Mouse (Mus musculus) stomach, embryonic 14.5 days (tissue): ENCODE data around the gene Gpr26. TPM values are rescaled to one million over a fixed set of nuclear protein-coding genes. Genes with fewer than 3 reads are reported as not detected.

Source experiments
- ATAC-seq: fragments of 200-750 bp; cut with Nextera tagmentation; 2 replicates; pipeline ENCODE4 v1.8.0; 2017; ENCODE audit warnings: low read depth, moderate TSS enrichment; ENCODE audit not compliant: insufficient number of reproducible peaks, insufficient read depth, low FRiP score
- H3K27ac ChIP-seq: fragments of 300-500 bp; sonication (generic); 2 replicates; pipeline ENCODE4 v1.5.1; 2014; ENCODE audit warnings: mild to moderate bottlenecking, low read length, moderate library complexity, mixed read lengths
- H3K27me3 ChIP-seq: fragments of 300-500 bp; sonication (generic); 2 replicates; pipeline ENCODE4 v1.6.1; 2014; ENCODE audit warnings: low read length, control low read depth, mixed read lengths; ENCODE audit not compliant: control insufficient read depth, insufficient read depth
- H3K36me3 ChIP-seq: fragments of 300-500 bp; sonication (generic); 2 replicates; pipeline ENCODE4 v1.6.1; 2014; ENCODE audit warnings: mild to moderate bottlenecking, control low read depth, low read length, moderate library complexity, mixed read lengths; ENCODE audit not compliant: control insufficient read depth, insufficient read depth
- H3K4me1 ChIP-seq: fragments of 300-500 bp; sonication (generic); 2 replicates; pipeline ENCODE4 v1.6.1; 2014; ENCODE audit warnings: low read length, control low read depth, mixed read lengths; ENCODE audit not compliant: control insufficient read depth, insufficient read depth
- H3K4me2 ChIP-seq: fragments of 300-500 bp; sonication (generic); replicated peaks from 2 replicates; pipeline ENCODE4 v1.6.1; 2014; ENCODE audit warnings: low read depth, low read length, control low read depth
- H3K4me3 ChIP-seq: fragments of 300-500 bp; sonication (generic); 2 replicates; pipeline ENCODE4 v1.5.1; 2014; ENCODE audit warnings: low read depth, low read length, control low read depth
- H3K9ac ChIP-seq: fragments of 300-500 bp; sonication (generic); replicated peaks from 2 replicates; pipeline ENCODE4 v1.6.1; 2014; ENCODE audit warnings: low read depth, mild to moderate bottlenecking, control low read depth, low read length, moderate library complexity, mixed read lengths
- H3K9me3 ChIP-seq: fragments of 300-500 bp; sonication (generic); 2 replicates; pipeline ENCODE4 v1.6.1; 2016; ENCODE audit warnings: low read depth, low read length, control low read depth; ENCODE audit not compliant: control insufficient read depth
- WGBS: fragments of 180-500 bp; shearing (Covaris S2); extraction: QIAGEN DNeasy Blood & Tissue Kit; methylation state at CpG from one replicate; pipeline ENCODE4 v1.1.7; 2014; 5-methylcytosine and 5-hydroxymethylcytosine counted together
- polyA plus RNA-seq: library from polyadenylated mRNA; unstranded; fragments of >200 nt; fragmentation: Nextera tagmentation; extraction: Ambion mirVana; gene quantifications from 2 replicates; pipeline ENCODE4 v1.2.1, GENCODE M21; 2014

Gpr26 gene
- polyA plus RNA-seq, 1 experiment from 2014 or later = not detected

GRCm38 (mm10) chr7:131966916-131967494 is 745 bp downstream of the Gpr26 start:
- WGBS = 8% methylated on average over 54 of the region's 57 CpGs
- Histone ChIP-seq H3K9me3 (no peaks in the 10 kb centered on the region), H3K27me3 (peaks cover 37% of the 10 kb centered on the region), H3K36me3 (no peaks in the 10 kb centered on the region), H3K27ac (no peak overlapping the region), H3K4me2 (peak overlapping the region; percentile 20; the same call in 1 of the 2 replicates), H3K4me3 (no peak overlapping the region), H3K4me1 (no peaks in the 10 kb centered on the region), H3K9ac (no peak overlapping the region)
- ATAC-seq = no peak

DNA sequence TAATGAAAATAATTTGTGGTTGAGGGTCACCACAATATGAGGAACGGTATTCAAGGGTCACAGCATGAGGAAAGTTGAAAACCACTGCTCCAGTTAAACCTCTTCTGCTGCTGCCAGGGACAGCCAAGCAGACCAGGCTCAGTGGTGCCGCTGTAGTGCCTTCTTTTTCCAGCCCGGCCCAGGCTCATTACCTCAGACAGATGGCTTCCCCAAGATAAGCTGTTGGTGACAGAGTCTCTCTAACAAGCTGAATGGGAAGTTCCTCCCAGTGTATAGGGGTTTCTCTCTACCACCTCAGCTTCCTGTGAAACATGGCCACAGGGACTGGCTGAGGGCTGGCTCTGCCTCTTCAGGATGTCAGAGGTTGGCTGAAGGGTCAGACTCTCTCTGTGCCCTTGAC is 4.0 kb downstream of the Gpr26 start:
- Histone ChIP-seq H3K36me3 (no peaks in the 10 kb centered on the region), H3K4me2 (no peak overlapping the region), H3K4me3 (no peak overlapping the region), H3K9ac (no peak overlapping the region), H3K27me3 (peaks cover 32% of the 10 kb centered on the region), H3K4me1 (no peaks in the 10 kb centered on the region), H3K27ac (no peak overlapping the region), H3K9me3 (no peaks in the 10 kb centered on the region)
- no peak for ATAC-seq
- WGBS = 41% methylated on average over 3 of the region's 3 CpGs

GRCm38 (mm10) chr7:131975867-131976266 is 9.6 kb downstream of the Gpr26 start:
- 72% methylated on average over 6 of the region's 6 CpGs for WGBS
- ATAC-seq = no peak
- Histone ChIP-seq H3K4me1 (no peaks in the 10 kb centered on the region), H3K9me3 (no peaks in the 10 kb centered on the region), H3K36me3 (no peaks in the 10 kb centered on the region), H3K27ac (no peak overlapping the region), H3K4me3 (no peak overlapping the region), H3K4me2 (no peak overlapping the region), H3K9ac (no peak overlapping the region), H3K27me3 (no peaks in the 10 kb centered on the region)

- 61% methylated on average over 11 of the region's 11 CpGs for WGBS
- no peak for ATAC-seq
- H3K4me1 ChIP-seq = no peaks in the 10 kb centered on the region
- no peaks in the 10 kb centered on the region for H3K27me3 ChIP-seq
- H3K9ac ChIP-seq = no peak overlapping the region
- no peaks in the 10 kb centered on the region for H3K9me3 ChIP-seq
- no peak overlapping the region for H3K27ac ChIP-seq
- H3K4me2 ChIP-seq = no peak overlapping the region
- H3K36me3 ChIP-seq = no peaks in the 10 kb centered on the region
- H3K4me3 ChIP-seq = no peak overlapping the region
Observed at GRCm38 (mm10) chr7:131978609-131979008, 12.3 kb downstream of the Gpr26 start.

DNA sequence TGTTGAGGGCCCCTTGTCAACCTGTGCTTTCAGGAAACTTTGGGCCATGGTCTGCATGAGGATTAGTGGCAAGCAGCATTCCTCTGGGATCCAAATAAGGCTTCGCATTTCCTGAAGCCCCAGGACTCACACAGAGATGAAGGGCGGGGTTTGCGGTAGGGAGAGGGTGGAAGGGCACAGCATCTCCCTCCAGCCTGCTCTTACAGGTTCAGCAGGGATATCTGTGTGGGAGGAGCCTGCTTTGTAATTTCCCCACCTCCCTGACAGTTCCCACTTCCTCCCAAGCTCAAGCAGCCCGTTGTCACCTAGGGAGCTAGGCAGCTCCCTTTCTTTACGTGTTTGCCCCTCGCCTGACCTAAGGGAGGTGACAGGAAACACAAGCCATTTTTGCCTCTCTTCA is 22.8 kb downstream of the Gpr26 start:
- H3K4me2 ChIP-seq = no peak overlapping the region
- no peaks in the 10 kb centered on the region for H3K4me1 ChIP-seq
- no peaks in the 10 kb centered on the region for H3K27me3 ChIP-seq
- H3K36me3 ChIP-seq = no peaks in the 10 kb centered on the region
- ATAC-seq = no peak
- no peak overlapping the region for H3K4me3 ChIP-seq
- no peak overlapping the region for H3K27ac ChIP-seq
- no peaks in the 10 kb centered on the region for H3K9me3 ChIP-seq
- no peak overlapping the region for H3K9ac ChIP-seq
- 19% methylated on average over 6 of the region's 6 CpGs for WGBS

DNA sequence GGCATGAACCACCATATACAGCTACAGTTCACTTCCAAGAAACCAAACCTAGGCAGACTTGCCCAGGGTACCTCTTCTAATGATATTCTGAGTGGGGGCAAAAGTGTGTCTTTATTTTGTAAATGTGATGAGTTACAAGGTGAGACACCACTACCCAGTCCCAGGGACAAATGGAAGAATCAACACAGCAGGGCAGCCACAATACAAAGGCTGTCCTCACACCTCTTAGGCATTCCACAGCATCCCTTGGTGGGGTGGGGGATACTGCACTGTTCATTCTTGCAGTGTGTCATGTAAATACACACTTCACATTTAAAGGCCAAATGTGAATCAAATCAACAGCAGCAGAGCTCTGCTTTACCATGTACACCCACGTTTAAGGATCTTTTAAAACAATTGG is 26.0 kb downstream of the Gpr26 start:
- H3K9me3 ChIP-seq = no peaks in the 10 kb centered on the region
- WGBS = 48% methylated on average over 1 of the region's 1 CpGs
- no peaks in the 10 kb centered on the region for H3K27me3 ChIP-seq
- ATAC-seq = no peak
- H3K4me1 ChIP-seq = no peaks in the 10 kb centered on the region
- H3K4me2 ChIP-seq = no peak overlapping the region
- no peak overlapping the region for H3K4me3 ChIP-seq
- no peak overlapping the region for H3K27ac ChIP-seq
- no peak overlapping the region for H3K9ac ChIP-seq
- H3K36me3 ChIP-seq = no peaks in the 10 kb centered on the region

DNA sequence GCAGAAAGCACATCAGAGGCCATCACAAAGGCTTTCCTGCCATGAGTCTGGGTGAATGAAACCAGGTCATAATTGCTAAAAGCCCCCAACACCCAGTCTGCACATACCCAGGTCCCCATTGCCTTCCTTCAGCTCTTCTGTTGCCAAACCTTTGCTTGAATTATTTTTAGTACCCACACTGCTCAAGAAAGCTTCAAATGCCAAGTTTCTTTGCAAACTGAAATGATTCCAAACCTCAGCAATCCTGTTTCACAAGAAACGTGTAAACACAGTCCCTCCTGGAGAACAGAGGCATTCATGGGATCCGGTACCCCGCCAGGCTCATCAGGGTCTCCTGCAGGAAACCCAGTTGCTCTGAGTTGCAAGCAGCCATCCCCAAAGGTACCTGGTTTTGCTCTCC is 26.6 kb downstream of the Gpr26 start:
- H3K9me3 ChIP-seq = no peaks in the 10 kb centered on the region

GRCm38 (mm10) chr7:132005996-132006696 is 39.9 kb downstream of the Gpr26 start:
- H3K4me1 ChIP-seq = no peaks in the 10 kb centered on the region
- H3K9me3 ChIP-seq = no peaks in the 10 kb centered on the region
- H3K9ac ChIP-seq = no peak overlapping the region
- no peak overlapping the region for H3K27ac ChIP-seq
- 73% methylated on average over 14 of the region's 14 CpGs for WGBS
- no peak for ATAC-seq
- H3K36me3 ChIP-seq = no peaks in the 10 kb centered on the region
- no peaks in the 10 kb centered on the region for H3K27me3 ChIP-seq
- no peak overlapping the region for H3K4me3 ChIP-seq
- no peak overlapping the region for H3K4me2 ChIP-seq

More for the DNA sequence above, 26.6 kb downstream of the Gpr26 start:
- H3K4me1 ChIP-seq = no peaks in the 10 kb centered on the region
- no peak for ATAC-seq
- no peak overlapping the region for H3K4me3 ChIP-seq
- no peak overlapping the region for H3K27ac ChIP-seq
- H3K27me3 ChIP-seq = no peaks in the 10 kb centered on the region
- no peak overlapping the region for H3K4me2 ChIP-seq
- 67% methylated on average over 3 of the region's 3 CpGs for WGBS
- H3K9ac ChIP-seq = no peak overlapping the region
- H3K36me3 ChIP-seq = no peaks in the 10 kb centered on the region

GRCm38 (mm10) chr7:132009002-132009401 is 42.7 kb downstream of the Gpr26 start:
- Histone ChIP-seq H3K27ac (no peak overlapping the region), H3K9me3 (no peaks in the 10 kb centered on the region), H3K27me3 (no peaks in the 10 kb centered on the region), H3K4me3 (no peak overlapping the region), H3K4me1 (no peaks in the 10 kb centered on the region), H3K9ac (no peak overlapping the region), H3K36me3 (no peaks in the 10 kb centered on the region), H3K4me2 (no peak overlapping the region)
- WGBS = 65% methylated on average over 7 of the region's 7 CpGs
- no peak for ATAC-seq
